Mouse (Mus musculus) cerebellum, adult 11 months (tissue): ENCODE measurements around the gene Map4k1.
"Not testable (repeated sequence)": the region's sequence is repeated elsewhere in the genome, so short reads cannot be mapped to it uniquely, and the experiment has no call there.

Experiments
- DNase-seq: peaks from one replicate; pipeline ENCODE4 v3.0.0; 2022

Map4k1 gene

GRCm38 (mm10) chr7:28956270-28956669 lies 25.6 kb upstream of the Map4k1 start:
- no peak for DNase-seq

GRCm38 (mm10) chr7:28957286-28957685 lies 24.6 kb upstream of the Map4k1 start:
- no peak for DNase-seq

GRCm38 (mm10) chr7:28957997-28958725 lies 23.7 kb upstream of the Map4k1 start:
- no peak for DNase-seq

GRCm38 (mm10) chr7:28958770-28959169 lies 23.1 kb upstream of the Map4k1 start:
- no peak for DNase-seq

GRCm38 (mm10) chr7:28959505-28960045 lies 22.3 kb upstream of the Map4k1 start:
- DNase-seq = no peak

- DNase-seq = no peak
Measured at GRCm38 (mm10) chr7:28960354-28961046, 21.4 kb upstream of the Map4k1 start.

- DNase-seq = no peak
Measured at GRCm38 (mm10) chr7:28961584-28961926, 20.3 kb upstream of the Map4k1 start.

- peak; percentile 99 for DNase-seq
Measured at GRCm38 (mm10) chr7:28961927-28962670, 19.8 kb upstream of the Map4k1 start, which contains the start of gene Actn4. Actn4 (minus strand) TSS chr7:28962340.

GRCm38 (mm10) chr7:28963399-28963923 lies 18.4 kb upstream of the Map4k1 start:
- no peak for DNase-seq

- no peak for DNase-seq
Measured at GRCm38 (mm10) chr7:28965346-28965840, 16.5 kb upstream of the Map4k1 start.

- DNase-seq = no peak
Measured at GRCm38 (mm10) chr7:28966181-28966580, 15.7 kb upstream of the Map4k1 start.

GRCm38 (mm10) chr7:28966751-28967505 lies 14.9 kb upstream of the Map4k1 start:
- DNase-seq = no peak

GRCm38 (mm10) chr7:28968120-28968519 lies 13.7 kb upstream of the Map4k1 start:
- DNase-seq = not testable (repeated sequence)

- no peak for DNase-seq
Measured at GRCm38 (mm10) chr7:28969271-28969670, 12.6 kb upstream of the Map4k1 start.

GRCm38 (mm10) chr7:28969672-28970394 lies 12.0 kb upstream of the Map4k1 start:
- DNase-seq = no peak

GRCm38 (mm10) chr7:28971029-28971428 lies 10.8 kb upstream of the Map4k1 start:
- DNase-seq = no peak

- DNase-seq = no peak
Measured at GRCm38 (mm10) chr7:28971770-28972269, 10.0 kb upstream of the Map4k1 start.

- peak; percentile 65 for DNase-seq
Measured at GRCm38 (mm10) chr7:28972542-28972985, 9.3 kb upstream of the Map4k1 start.

- no peak for DNase-seq
Measured at GRCm38 (mm10) chr7:28973025-28973424, 8.8 kb upstream of the Map4k1 start.

- DNase-seq = no peak
Measured at GRCm38 (mm10) chr7:28977556-28977955, 4.3 kb upstream of the Map4k1 start.
